Mouse (Mus musculus) kidney, embryonic 15.5 days (tissue): ENCODE measurements at regions not wholly inside any gene's neighbourhood (a gene's known extent, or its start where the extent isn't known, plus 50 kb on each side); places are given as distances from the start of the nearest gene placed in this dataset.
A peak's percentile ranks its signal among the peaks of the same experiment; 100 is the strongest.

ENCODE experiments used
- ATAC-seq: fragments of 200-750 bp; cut with Nextera tagmentation; replicated peaks from 2 replicates; pipeline ENCODE4 v1.8.0; 2017; ENCODE audit warnings: moderate TSS enrichment; ENCODE audit not compliant: low FRiP score
- H3K27ac ChIP-seq: fragments of 300-500 bp; sonication (generic); 2 replicates; pipeline ENCODE4 v1.5.1; 2015; ENCODE audit warnings: mild to moderate bottlenecking, inconsistent platforms
- H3K27me3 ChIP-seq: fragments of 300-500 bp; sonication (generic); 2 replicates; pipeline ENCODE4 v1.6.1; 2015; ENCODE audit warnings: inconsistent platforms
- H3K36me3 ChIP-seq: fragments of 300-500 bp; sonication (generic); 2 replicates; pipeline ENCODE4 v1.6.1; 2015; ENCODE audit warnings: inconsistent platforms
- H3K4me1 ChIP-seq: fragments of 300-500 bp; sonication (generic); 2 replicates; pipeline ENCODE4 v1.6.1; 2015; ENCODE audit warnings: inconsistent platforms
- H3K4me2 ChIP-seq: fragments of 300-500 bp; sonication (generic); 2 replicates; pipeline ENCODE4 v1.6.1; 2015; ENCODE audit warnings: moderate library complexity, mild to moderate bottlenecking, inconsistent platforms
- H3K4me3 ChIP-seq: fragments of 300-500 bp; sonication (generic); replicated peaks from 2 replicates; pipeline ENCODE4 v1.5.1; 2015; ENCODE audit warnings: mild to moderate bottlenecking, inconsistent platforms
- H3K9ac ChIP-seq: fragments of 300-500 bp; sonication (generic); 2 replicates; pipeline ENCODE4 v1.6.1; 2015; ENCODE audit warnings: mild to moderate bottlenecking, inconsistent platforms
- H3K9me3 ChIP-seq: fragments of 300-500 bp; sonication (generic); replicated peaks from 2 replicates; pipeline ENCODE4 v1.6.1; 2016; ENCODE audit warnings: inconsistent platforms
- WGBS: fragments of 180-500 bp; shearing (Covaris S2); methylation state at CpG from one replicate; pipeline ENCODE4 v1.1.7; 2015; ENCODE audit warnings: mixed read lengths; 5-methylcytosine and 5-hydroxymethylcytosine counted together

GRCm38 (mm10) chr2:99236968-99237367, 569.9 kb upstream of the Gm10800 start:
- no peaks in the 10 kb centered on the region for H3K36me3 ChIP-seq
- ATAC-seq = no peak
- H3K4me2 ChIP-seq = peak overlapping the region; percentile 25; the same call in 1 of the 2 replicates
- no peak overlapping the region for H3K9ac ChIP-seq
- H3K27ac ChIP-seq = no peak overlapping the region
- WGBS = 5% methylated on average over 7 of the region's 7 CpGs
- no peaks in the 10 kb centered on the region for H3K4me1 ChIP-seq
- H3K4me3 ChIP-seq = no peak overlapping the region
- no peaks in the 10 kb centered on the region for H3K27me3 ChIP-seq
- no peaks in the 10 kb centered on the region for H3K9me3 ChIP-seq
